Mouse (Mus musculus) liver, postnatal 0 days (tissue): Measurements from ENCODE around the gene Usp37. TPM values are rescaled to one million over a fixed set of nuclear protein-coding genes. Genes with fewer than 3 reads are reported as not detected.
"Not testable (repeated sequence)": the region's sequence is repeated elsewhere in the genome, so short reads cannot be mapped to it uniquely, and the experiment has no call there.

Experiments
- ATAC-seq: fragments of 200-750 bp; cut with Nextera tagmentation; 2 replicates; pipeline ENCODE4 v1.8.0; 2017; ENCODE audit warnings: mild to moderate bottlenecking, moderate library complexity
- DNase-seq: peaks from one replicate; pipeline ENCODE4 v3.0.0-alpha.2; 2016
- H3K27ac ChIP-seq: fragments of 300-500 bp; sonication (generic); 2 replicates; pipeline ENCODE4 v1.5.1; 2014; ENCODE audit warnings: antibody characterized with exemption, moderate library complexity, mild to moderate bottlenecking, low read depth
- H3K27me3 ChIP-seq: fragments of 300-500 bp; sonication (generic); 2 replicates; pipeline ENCODE4 v1.6.1; 2014; ENCODE audit warnings: low read length, control low read depth, mixed read lengths; ENCODE audit not compliant: insufficient read depth
- H3K36me3 ChIP-seq: fragments of 300-500 bp; sonication (generic); replicated peaks from 2 replicates; pipeline ENCODE4 v1.6.1; 2014; ENCODE audit warnings: mild to moderate bottlenecking, control low read depth, low read length, moderate library complexity, mixed read lengths; ENCODE audit not compliant: insufficient read depth
- H3K4me1 ChIP-seq: fragments of 300-500 bp; sonication (generic); 2 replicates; pipeline ENCODE4 v1.6.1; 2014; ENCODE audit warnings: antibody characterized with exemption, mild to moderate bottlenecking, control low read depth; ENCODE audit not compliant: insufficient read depth
- H3K4me2 ChIP-seq: fragments of 300-500 bp; sonication (generic); 2 replicates; pipeline ENCODE4 v1.6.1; 2014; ENCODE audit warnings: low read depth, mild to moderate bottlenecking, low read length, moderate library complexity, mixed read lengths
- H3K4me3 ChIP-seq: fragments of 300-500 bp; sonication (generic); 2 replicates; pipeline ENCODE4 v1.5.1; 2014; ENCODE audit warnings: low read depth, low read length
- H3K9ac ChIP-seq: fragments of 300-500 bp; sonication (generic); replicated peaks from 2 replicates; pipeline ENCODE4 v1.6.1; 2014; ENCODE audit warnings: mild to moderate bottlenecking, moderate library complexity
- H3K9me3 ChIP-seq: fragments of 300-500 bp; sonication (generic); 2 replicates; pipeline ENCODE4 v1.6.1; 2016; ENCODE audit warnings: mild to moderate bottlenecking, control low read depth, low read length, mixed read lengths
- CTCF ChIP-seq: sonication (generic); IDR thresholded peaks from 2 replicates; pipeline ENCODE4 v1.5.1; 2016; ENCODE audit warnings: antibody characterized with exemption, low read depth
- EP300 ChIP-seq: IDR thresholded peaks from 2 replicates; pipeline ENCODE4 v1.6.1; 2016; ENCODE audit warnings: antibody characterized with exemption, low read depth, mild to moderate bottlenecking
- WGBS: fragments of 180-500 bp; shearing (Covaris S2); extraction: QIAGEN DNeasy Blood & Tissue Kit; methylation state at CpG from one replicate; pipeline ENCODE4 v1.1.7; 2014; ENCODE audit not compliant: insufficient replicate concordance; 5-methylcytosine and 5-hydroxymethylcytosine counted together
- polyA plus RNA-seq: library from polyadenylated mRNA; unstranded; fragments of >200 nt; fragmentation: Nextera tagmentation; extraction: Ambion mirVana; gene quantifications from 2 replicates; pipeline ENCODE4 v1.2.1, GENCODE M21; 2015

The Usp37 gene
- polyA plus RNA-seq, 1 experiment from 2014 or later, result 4.9 TPM

DNA sequence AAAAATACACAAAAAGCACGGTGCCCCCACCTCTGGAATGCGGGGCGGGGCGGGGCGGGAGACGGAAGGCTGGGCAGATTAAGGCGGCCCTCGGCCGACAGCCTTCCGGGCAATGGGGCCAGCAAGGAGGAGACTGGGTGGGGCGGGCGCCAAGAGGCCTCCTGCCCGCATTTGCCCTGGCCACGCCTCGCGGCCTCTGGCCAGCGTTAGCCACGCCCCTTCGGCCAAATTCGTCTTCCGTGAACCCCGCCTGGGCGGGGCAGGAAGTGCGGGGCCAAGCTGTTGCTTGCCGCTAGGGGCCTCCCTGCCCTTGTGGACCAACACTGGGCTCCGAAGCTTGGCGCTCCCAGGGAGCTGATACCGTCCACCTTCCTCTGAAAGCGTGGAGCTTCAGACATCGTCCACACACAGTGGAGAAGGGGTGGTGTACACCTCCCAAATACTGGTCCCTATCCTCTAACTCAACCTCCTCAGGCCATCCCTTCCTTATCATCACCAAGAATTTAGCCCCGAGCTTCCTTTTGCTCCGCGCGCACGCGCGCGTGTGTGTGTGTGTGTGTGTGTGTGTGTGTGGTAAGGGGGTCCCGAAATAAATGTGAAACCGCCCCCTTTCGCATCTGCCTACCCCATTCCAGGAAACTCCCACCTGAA is 146.7 kb downstream of the Usp37 start:
- DNase-seq (peak; percentile 99), ATAC-seq (peak; percentile 92)
- Histone ChIP-seq H3K27me3 (no peaks in the 10 kb centered on the region), H3K4me1 (peaks cover 39% of the 10 kb centered on the region), H3K4me3 (peak overlapping the region; percentile 59), H3K9me3 (no peaks in the 10 kb centered on the region), H3K4me2 (peak overlapping the region; percentile 85), H3K27ac (peak overlapping the region; percentile 89), H3K9ac (peak overlapping the region; percentile 71), H3K36me3 (peaks cover 21% of the 10 kb centered on the region)
- WGBS, result 3% methylated on average over 41 of the region's 41 CpGs
- TF ChIP-seq CTCF (peak; percentile 97), EP300 (peak; percentile 84)

DNA sequence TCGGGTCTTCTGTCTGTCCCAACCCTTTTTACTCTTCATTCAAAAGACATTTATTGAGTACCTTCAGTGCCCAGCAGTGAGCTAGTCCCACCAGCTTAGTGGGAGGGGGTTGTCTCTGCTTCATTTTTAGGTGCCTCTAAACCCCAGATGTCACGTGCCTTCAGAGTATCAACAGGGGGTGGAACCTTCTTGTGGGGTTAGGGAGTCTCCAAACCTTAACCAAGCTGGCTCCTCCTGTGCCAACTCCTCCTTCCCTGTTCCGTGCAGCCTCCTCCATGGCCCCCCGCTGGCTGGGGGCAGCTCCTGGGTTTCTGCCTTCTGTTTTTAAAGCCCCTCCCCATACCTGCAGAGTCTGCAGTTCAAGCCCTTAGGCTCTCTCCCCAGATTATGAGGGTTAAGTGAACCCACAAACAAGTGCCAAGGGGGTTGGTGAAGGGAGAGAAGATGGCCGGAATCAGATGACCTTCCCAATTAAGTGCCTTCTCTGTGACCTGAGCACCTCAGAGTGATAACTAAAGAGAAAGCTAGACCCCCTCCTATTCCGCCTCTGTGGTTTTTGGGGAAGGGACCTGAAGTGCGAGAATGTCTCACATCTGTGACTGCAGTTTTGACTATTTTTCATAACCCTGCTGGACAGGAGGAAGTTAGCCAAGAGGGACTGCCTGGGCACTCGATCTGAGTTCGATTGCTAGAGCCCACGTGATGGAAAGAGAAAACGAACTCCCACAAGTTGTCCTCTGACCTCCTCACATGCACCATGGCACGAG is 147.4 kb downstream of the Usp37 start:
- WGBS, result 8% methylated on average over 11 of the region's 12 CpGs
- not testable (repeated sequence) for ATAC-seq
- peak overlapping the region; percentile 59 for H3K4me3 ChIP-seq

DNA sequence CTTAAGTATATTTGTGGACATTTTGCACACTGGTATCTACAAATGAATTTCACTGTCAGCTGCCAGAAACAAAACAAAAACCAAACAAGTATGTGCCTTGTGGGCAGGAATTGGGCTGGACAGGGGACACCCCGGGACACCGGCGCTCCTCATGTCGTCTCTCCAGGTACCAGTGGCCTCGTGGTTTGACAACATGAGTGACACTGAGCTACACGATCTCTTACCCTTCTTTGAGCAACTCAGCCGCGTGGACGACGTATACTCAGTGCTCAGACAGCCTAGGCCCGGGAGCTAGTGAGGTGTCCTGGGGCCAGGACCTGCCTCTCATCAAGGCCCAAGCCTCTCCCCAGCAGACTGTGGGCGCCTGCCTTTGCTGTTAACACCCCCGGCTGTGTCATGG is 148.8 kb downstream of the Usp37 start:
- Histone ChIP-seq H3K9ac (no peak overlapping the region), H3K27me3 (no peaks in the 10 kb centered on the region), H3K9me3 (no peaks in the 10 kb centered on the region), H3K4me3 (no peak overlapping the region), H3K4me1 (peaks cover 42% of the 10 kb centered on the region), H3K27ac (peak overlapping the region; percentile 55; the same call in 1 of the 2 replicates), H3K4me2 (no peak overlapping the region), H3K36me3 (peaks cover 21% of the 10 kb centered on the region)
- TF ChIP-seq EP300 (no peak), CTCF (no peak)
- DNase-seq (no peak), ATAC-seq (no peak)
- WGBS, result 86% methylated on average over 13 of the region's 13 CpGs

More for the DNA sequence above, 147.4 kb downstream of the Usp37 start:
- Histone ChIP-seq H3K4me1 (peaks cover 42% of the 10 kb centered on the region), H3K36me3 (peaks cover 21% of the 10 kb centered on the region), H3K27ac (peak overlapping the region; percentile 89), H3K4me2 (peak overlapping the region; percentile 85), H3K9ac (peak overlapping the region; percentile 71)
- DNase-seq, H3K9me3 ChIP-seq, H3K27me3 ChIP-seq: not testable (repeated sequence)

DNA sequence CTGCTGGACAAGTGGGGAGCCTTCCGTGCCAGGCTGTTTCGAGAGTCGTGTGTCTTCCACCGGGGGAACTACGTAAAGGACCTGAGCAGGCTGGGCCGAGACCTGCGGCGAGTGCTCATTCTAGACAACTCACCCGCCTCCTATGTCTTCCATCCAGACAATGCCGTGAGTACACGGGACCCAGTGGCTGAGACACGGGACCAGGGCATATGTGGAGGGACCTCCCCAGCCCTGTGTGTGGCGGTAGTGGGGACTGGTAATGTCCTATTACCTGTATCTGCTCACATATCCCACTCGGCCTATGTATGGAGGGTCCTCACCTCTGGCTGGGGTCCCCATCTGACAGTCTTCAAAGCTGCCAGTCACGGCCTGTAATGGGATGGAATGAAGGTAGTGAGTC is 149.2 kb downstream of the Usp37 start:
- WGBS, result 89% methylated on average over 15 of the region's 15 CpGs
- no peak for TF ChIP-seq EP300
- no peak for TF ChIP-seq CTCF
- Histone ChIP-seq H3K4me3 (no peak overlapping the region), H3K4me1 (peaks cover 46% of the 10 kb centered on the region), H3K9me3 (no peaks in the 10 kb centered on the region), H3K27ac (peak overlapping the region; percentile 55; the same call in 1 of the 2 replicates), H3K4me2 (no peak overlapping the region), H3K27me3 (no peaks in the 10 kb centered on the region), H3K9ac (no peak overlapping the region), H3K36me3 (peaks cover 21% of the 10 kb centered on the region)
- ATAC-seq, result no peak
- DNase-seq, result no peak

DNA sequence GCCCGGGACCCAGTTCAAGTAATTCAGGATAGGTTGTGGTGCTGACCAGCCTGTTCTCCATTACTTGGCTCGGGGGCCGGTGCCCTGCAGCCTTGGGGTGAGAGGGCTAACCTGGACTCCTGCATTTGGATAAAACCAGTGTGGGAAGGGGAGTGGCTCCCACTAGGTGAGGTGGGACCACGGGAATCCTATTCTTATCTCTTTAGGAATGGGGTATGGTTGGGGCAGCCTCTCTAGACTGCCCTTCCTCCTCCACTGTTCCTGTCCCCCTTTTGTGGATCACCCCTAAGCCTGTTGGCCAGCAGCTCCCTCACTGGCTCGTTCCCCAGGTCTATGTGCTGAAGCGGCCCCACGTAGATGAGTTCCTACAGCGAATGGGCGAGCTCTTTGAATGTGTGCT is 149.8 kb downstream of the Usp37 start:
- H3K27me3 ChIP-seq, result no peaks in the 10 kb centered on the region
- peaks cover 52% of the 10 kb centered on the region for H3K4me1 ChIP-seq
- TF ChIP-seq EP300, result no peak
- no peak for TF ChIP-seq CTCF
- H3K9ac ChIP-seq, result no peak overlapping the region
- 84% methylated on average over 9 of the region's 9 CpGs for WGBS
- no peak overlapping the region for H3K4me3 ChIP-seq
- ATAC-seq, result no peak
- H3K9me3 ChIP-seq, result no peaks in the 10 kb centered on the region
- H3K27ac ChIP-seq, result peak overlapping the region; percentile 55; the same call in 1 of the 2 replicates
- DNase-seq, result no peak
- H3K4me2 ChIP-seq, result no peak overlapping the region
- H3K36me3 ChIP-seq, result peaks cover 21% of the 10 kb centered on the region

- DNase-seq, result no peak
- H3K4me1 ChIP-seq, result peaks cover 52% of the 10 kb centered on the region
- no peak for ATAC-seq
- no peak overlapping the region for H3K4me3 ChIP-seq
- TF ChIP-seq CTCF (no peak), EP300 (no peak)
- H3K27me3 ChIP-seq, result no peaks in the 10 kb centered on the region
- peaks cover 21% of the 10 kb centered on the region for H3K36me3 ChIP-seq
- 86% methylated on average over 9 of the region's 9 CpGs for WGBS
- no peak overlapping the region for H3K9ac ChIP-seq
- H3K9me3 ChIP-seq, result no peaks in the 10 kb centered on the region
- H3K27ac ChIP-seq, result 0 out of 2 replicates have a peak overlapping the region, but pooled peaks have one; percentile 4
- peak overlapping the region; percentile 93 for H3K4me2 ChIP-seq
These were observed 150.4 kb downstream of the Usp37 start for GRCm38 (mm10) chr1:74393697-74394096.
